12 mouse cellular contexts compared by ENCODE assay signal in the genomic region with DNA sequence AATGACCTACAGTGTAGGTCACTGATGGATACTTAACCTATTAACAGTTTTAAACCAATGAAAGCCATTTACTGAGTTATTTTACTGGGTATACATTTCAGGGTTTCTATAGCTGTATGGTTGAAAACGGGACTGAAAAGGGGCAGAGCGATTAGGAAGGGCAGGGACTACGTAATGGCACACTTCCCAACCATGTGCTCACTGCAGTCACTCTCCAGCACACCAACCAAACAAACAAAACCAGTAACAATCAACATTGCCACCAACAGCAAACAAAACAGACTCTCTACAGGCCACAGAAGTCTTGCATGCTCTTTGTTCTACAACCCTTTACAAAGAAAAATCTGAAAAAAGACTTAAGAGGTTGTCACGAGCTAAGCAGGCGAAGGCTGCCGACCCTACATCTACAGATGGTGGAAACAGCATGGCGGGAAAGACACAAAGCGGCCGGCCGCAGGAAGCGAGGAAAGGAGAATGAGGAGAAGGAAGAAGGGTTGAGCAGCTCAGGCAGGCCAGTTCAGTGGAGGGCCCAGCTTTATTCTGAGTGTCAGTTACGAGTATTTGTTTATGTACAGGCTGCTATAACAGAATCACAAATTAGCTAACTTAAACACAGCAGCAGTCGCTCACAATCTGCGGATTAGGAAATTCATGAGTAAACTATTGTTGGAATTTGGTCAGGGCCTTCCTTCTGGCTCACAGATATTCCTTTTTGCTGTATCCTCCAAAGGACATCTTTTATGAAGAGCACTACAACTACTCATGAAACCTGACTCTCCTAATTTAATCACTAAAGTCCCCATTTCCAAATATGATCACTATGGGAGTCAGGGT. TPM values are rescaled to one million over a fixed set of nuclear protein-coding genes. Genes with fewer than 3 reads are reported as not detected.
DNase-seq lines count a peak whose midpoint lies in the region; ATAC-seq and TF ChIP-seq lines count a peak whose summit lies in the region.
"Had no signal": no experiment of that assay in that cellular context is flagged by ENCODE, and none has a peak within 500 bp of the region (broad histone marks: within the 10 kb centered on the region; RNA-seq: fewer than 3 reads in every experiment).

No protein-coding gene starts in this region.

- peak overlapping the region; percentile 35; the same call in 1 of the 2 replicates for H3K27ac ChIP-seq in hindbrain, embryonic 12.5 days
- H3K27ac ChIP-seq in hindbrain, embryonic 11.5 days (ENCODE audit: low read depth, low read length) = no peak overlapping the region
- 0 out of 2 replicates have a peak overlapping the region, but pooled peaks have one; percentile 28 for H3K27ac ChIP-seq in liver, embryonic 16.5 days (ENCODE audit: low read length)
- 0 out of 2 replicates have a peak overlapping the region, but pooled peaks have one; percentile 35 for H3K27ac ChIP-seq in forebrain, embryonic 14.5 days (ENCODE audit: low read depth, low read length)
- H3K27ac ChIP-seq in intestine, postnatal 0 days (ENCODE audit: low read depth, low read length) = 0 out of 2 replicates have a peak overlapping the region, but pooled peaks have one; percentile 7
- H3K27ac ChIP-seq: embryonic facial prominence, embryonic 15.5 days; liver, embryonic 14.5 days had no signal

- ATAC-seq in hindbrain, embryonic 12.5 days (ENCODE audit: low FRiP score) = no peak
- ATAC-seq in hindbrain, embryonic 11.5 days (ENCODE audit: low FRiP score) = no peak
- ATAC-seq in liver, embryonic 16.5 days (ENCODE audit: low read depth) = no peak
- ATAC-seq in forebrain, embryonic 14.5 days = peak; percentile 63
- no peak for ATAC-seq in intestine, postnatal 0 days

- no peak overlapping the region for H3K4me2 ChIP-seq in hindbrain, embryonic 12.5 days (replicated peaks)
- no peak overlapping the region for H3K4me2 ChIP-seq in hindbrain, embryonic 11.5 days (replicated peaks; ENCODE audit: low read depth, low read length)
- H3K4me2 ChIP-seq in liver, embryonic 16.5 days (ENCODE audit: low read depth, low read length) = no peak overlapping the region
- peak overlapping the region; percentile 23 for H3K4me2 ChIP-seq in forebrain, embryonic 14.5 days (ENCODE audit: low read length)
- no peak overlapping the region for H3K4me2 ChIP-seq in intestine, postnatal 0 days (replicated peaks; ENCODE audit: low read depth)
- H3K4me2 ChIP-seq: embryonic facial prominence, embryonic 15.5 days had no signal

- no peaks in the 10 kb centered on the region for H3K9me3 ChIP-seq in hindbrain, embryonic 12.5 days (replicated peaks)
- H3K9me3 ChIP-seq in hindbrain, embryonic 11.5 days (ENCODE audit: control insufficient read depth, low read length) = no peaks in the 10 kb centered on the region
- no peaks in the 10 kb centered on the region for H3K9me3 ChIP-seq in liver, embryonic 16.5 days (replicated peaks; ENCODE audit: control insufficient read depth, low read length)
- no peaks in the 10 kb centered on the region for H3K9me3 ChIP-seq in forebrain, embryonic 14.5 days (replicated peaks; ENCODE audit: control insufficient read depth, low read length)
- no peaks in the 10 kb centered on the region for H3K9me3 ChIP-seq in intestine, postnatal 0 days (ENCODE audit: control insufficient read depth)
- H3K9me3 ChIP-seq: embryonic facial prominence, embryonic 15.5 days had no signal

- TF ChIP-seq CTCF in intestine, postnatal 0 days (IDR thresholded peaks at IDR 0.05; ENCODE audit: low read depth) = no peak

- H3K36me3 ChIP-seq in hindbrain, embryonic 12.5 days = peaks cover 7% of the 10 kb centered on the region; the same call in 1 of the 2 replicates
- no peaks in the 10 kb centered on the region for H3K36me3 ChIP-seq in hindbrain, embryonic 11.5 days (ENCODE audit: control insufficient read depth, insufficient read depth, low read length)
- no peaks in the 10 kb centered on the region for H3K36me3 ChIP-seq in liver, embryonic 16.5 days (ENCODE audit: control insufficient read depth, insufficient read depth)
- 0 out of 2 replicates have a peak, but pooled peaks cover 3% of the 10 kb centered on the region for H3K36me3 ChIP-seq in forebrain, embryonic 14.5 days (ENCODE audit: control insufficient read depth, insufficient read depth, low read length)
- 0 out of 2 replicates have a peak, but pooled peaks cover 3% of the 10 kb centered on the region for H3K36me3 ChIP-seq in intestine, postnatal 0 days (ENCODE audit: control insufficient read depth, insufficient read depth)
- H3K36me3 ChIP-seq: embryonic facial prominence, embryonic 15.5 days had no signal

- H3K9ac ChIP-seq in hindbrain, embryonic 12.5 days = no peak overlapping the region
- H3K9ac ChIP-seq in hindbrain, embryonic 11.5 days (ENCODE audit: low read depth, low read length) = no peak overlapping the region
- no peak overlapping the region for H3K9ac ChIP-seq in liver, embryonic 16.5 days (ENCODE audit: low read depth, low read length)
- H3K9ac ChIP-seq in forebrain, embryonic 14.5 days (ENCODE audit: low read length) = peak overlapping the region; percentile 2; the same call in 1 of the 2 replicates
- no peak overlapping the region for H3K9ac ChIP-seq in intestine, postnatal 0 days (ENCODE audit: low read depth, low read length)
- H3K9ac ChIP-seq: embryonic facial prominence, embryonic 15.5 days; liver, embryonic 14.5 days had no signal

- 71% methylated on average over 10 of the region's 14 CpGs for WGBS in hindbrain, embryonic 12.5 days
- WGBS in hindbrain, embryonic 11.5 days = 81% methylated on average over 14 of the region's 14 CpGs
- WGBS in liver, embryonic 16.5 days (ENCODE audit: insufficient replicate concordance) = 76% methylated on average over 14 of the region's 14 CpGs
- WGBS in forebrain, embryonic 14.5 days = 30% methylated on average over 14 of the region's 14 CpGs
- 66% methylated on average over 14 of the region's 14 CpGs for WGBS in intestine, postnatal 0 days

- H3K27me3 ChIP-seq in hindbrain, embryonic 12.5 days = no peaks in the 10 kb centered on the region
- H3K27me3 ChIP-seq in hindbrain, embryonic 11.5 days (ENCODE audit: control insufficient read depth, insufficient read depth, low read length) = no peaks in the 10 kb centered on the region
- no peaks in the 10 kb centered on the region for H3K27me3 ChIP-seq in liver, embryonic 16.5 days (ENCODE audit: control insufficient read depth, insufficient read depth, low read depth, low read length)
- no peaks in the 10 kb centered on the region for H3K27me3 ChIP-seq in forebrain, embryonic 14.5 days (replicated peaks; ENCODE audit: control insufficient read depth, insufficient read depth, low read length)
- no peaks in the 10 kb centered on the region for H3K27me3 ChIP-seq in intestine, postnatal 0 days (replicated peaks; ENCODE audit: control insufficient read depth, insufficient read depth, low read length)
- H3K27me3 ChIP-seq: embryonic facial prominence, embryonic 15.5 days had no signal

- no peak for DNase-seq in hindbrain, embryonic 11.5 days (ENCODE audit: low spot score)
- no peak for DNase-seq in liver
- peak; percentile 54 for DNase-seq in forebrain, embryonic 14.5 days (ENCODE audit: low spot score)
- no peak for DNase-seq in adrenal gland, postnatal 36 days
- DNase-seq in urinary bladder, postnatal 25 days (ENCODE audit: low spot score) = no peak
- DNase-seq: cerebellum, postnatal 36 days; kidney, postnatal 25 days had no signal

- no peak overlapping the region for H3K4me3 ChIP-seq in hindbrain, embryonic 12.5 days
- H3K4me3 ChIP-seq in hindbrain, embryonic 11.5 days (ENCODE audit: low read depth, low read length) = no peak overlapping the region
- no peak overlapping the region for H3K4me3 ChIP-seq in liver, embryonic 16.5 days (ENCODE audit: low read depth, low read length)
- no peak overlapping the region for H3K4me3 ChIP-seq in forebrain, embryonic 14.5 days (ENCODE audit: low read depth, low read length)
- no peak overlapping the region for H3K4me3 ChIP-seq in intestine, postnatal 0 days (ENCODE audit: low read depth, low read length)
- H3K4me3 ChIP-seq: embryonic facial prominence, embryonic 15.5 days had no signal

- peaks cover 36% of the 10 kb centered on the region for H3K4me1 ChIP-seq in hindbrain, embryonic 12.5 days
- peaks cover 8% of the 10 kb centered on the region; the same call in 1 of the 2 replicates for H3K4me1 ChIP-seq in hindbrain, embryonic 11.5 days (replicated peaks; ENCODE audit: control insufficient read depth, insufficient read depth, low read length)
- peaks cover 20% of the 10 kb centered on the region for H3K4me1 ChIP-seq in liver, embryonic 16.5 days (ENCODE audit: control insufficient read depth, low read depth, low read length)
- H3K4me1 ChIP-seq in forebrain, embryonic 14.5 days (ENCODE audit: control insufficient read depth, insufficient read depth, low read length) = peaks cover 37% of the 10 kb centered on the region
- H3K4me1 ChIP-seq in intestine, postnatal 0 days (replicated peaks; ENCODE audit: control insufficient read depth, insufficient read depth, low read length) = peaks cover 17% of the 10 kb centered on the region; the same call in 1 of the 2 replicates

RNA-seq across cellular contexts. Expression of gene Tnpo1, which starts 12.0 kb away (rescaled TPM):
- polyA plus RNA-seq in hindbrain, embryonic 12.5 days (2016; fragmentation: Nextera tagmentation; extraction: Ambion mirVana) = 87.7 and 90.5 TPM in 2 replicates
- 66.9 and 124 TPM in 2 replicates for polyA plus RNA-seq in hindbrain, embryonic 11.5 days (2014; fragmentation: Nextera tagmentation; extraction: Ambion mirVana)
- 18.1 and 20.9 TPM in 2 replicates for polyA plus RNA-seq in liver, embryonic 16.5 days (2015; fragmentation: Nextera tagmentation; extraction: Ambion mirVana)
- polyA plus RNA-seq in forebrain, embryonic 14.5 days (2014; fragmentation: Nextera tagmentation; extraction: Ambion mirVana) = 59.2 and 75.4 TPM in 2 replicates
- 24.3 and 24.5 TPM in 2 replicates for polyA plus RNA-seq in intestine, postnatal 0 days (2015; fragmentation: Nextera tagmentation; extraction: Ambion mirVana)
- 100 to 1,000 TPM; 129 to 141 TPM for total RNA-seq in adrenal gland, postnatal 36 days (2021)
